Mouse (Mus musculus) cerebellum, postnatal 36 days (tissue): Measurements from ENCODE around the gene Fam136a.
A peak's percentile ranks its signal among the peaks of the same experiment; 100 is the strongest.
"Not testable (repeated sequence)": the region's sequence is repeated elsewhere in the genome, so short reads cannot be mapped to it uniquely, and the experiment has no call there.

Source experiments
- DNase-seq, 2 experiments: peaks; one replicate each; pipeline ENCODE4 v3.0.0; 2021 to 2022; ENCODE audit warnings: mixed read lengths in 2 of 2

Gene Fam136a

DNA sequence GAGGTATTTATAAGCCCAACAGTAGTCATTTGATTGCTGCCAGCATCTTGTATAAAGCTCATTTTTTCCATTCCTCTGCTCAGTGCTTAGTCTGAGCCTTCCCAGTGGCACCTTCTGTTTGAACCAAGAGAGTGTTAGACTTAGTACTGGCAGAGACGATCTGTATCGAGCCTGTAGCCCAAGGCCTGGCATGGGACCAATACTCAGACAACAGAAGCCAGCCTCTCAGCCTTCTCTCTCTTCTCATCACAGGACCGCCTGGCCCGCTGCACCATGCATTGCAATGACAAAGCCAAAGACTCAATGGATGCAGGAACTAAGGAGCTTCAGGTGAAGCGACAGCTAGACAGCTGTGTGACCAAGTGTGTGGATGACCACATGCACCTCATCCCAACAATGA, 3.0 kb downstream of the Fam136a start:
- no peak for DNase-seq

DNA sequence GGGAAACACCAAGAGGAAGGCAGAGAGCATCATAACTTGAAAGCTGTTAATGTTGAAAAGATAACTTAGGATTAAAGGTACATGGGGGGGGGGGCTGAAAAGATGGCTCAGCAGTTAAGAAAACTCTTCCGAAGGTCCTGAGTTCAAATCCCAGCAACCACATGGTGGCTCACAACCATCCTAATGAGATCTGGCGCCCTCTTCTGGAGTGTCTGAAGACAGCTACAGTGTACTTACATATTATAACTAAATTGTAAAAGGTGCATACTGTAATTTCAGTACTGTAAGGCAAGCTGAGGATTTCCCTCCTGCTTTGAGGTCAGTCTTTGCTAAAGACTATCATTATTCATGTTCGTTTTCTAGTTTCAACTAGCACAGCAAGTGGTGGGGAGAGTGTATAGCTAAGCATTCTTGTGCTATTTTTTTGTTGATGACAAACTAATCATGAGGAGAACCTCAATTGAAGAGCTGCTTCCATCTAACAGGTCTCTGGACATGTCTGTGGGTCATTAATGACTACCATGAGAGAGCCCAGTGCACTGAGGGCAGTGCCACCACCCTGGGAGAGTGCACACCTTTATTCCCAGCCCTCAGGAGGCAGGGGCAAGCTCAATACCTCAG, 4.8 kb downstream of the Fam136a start:
- DNase-seq, result no peak

DNA sequence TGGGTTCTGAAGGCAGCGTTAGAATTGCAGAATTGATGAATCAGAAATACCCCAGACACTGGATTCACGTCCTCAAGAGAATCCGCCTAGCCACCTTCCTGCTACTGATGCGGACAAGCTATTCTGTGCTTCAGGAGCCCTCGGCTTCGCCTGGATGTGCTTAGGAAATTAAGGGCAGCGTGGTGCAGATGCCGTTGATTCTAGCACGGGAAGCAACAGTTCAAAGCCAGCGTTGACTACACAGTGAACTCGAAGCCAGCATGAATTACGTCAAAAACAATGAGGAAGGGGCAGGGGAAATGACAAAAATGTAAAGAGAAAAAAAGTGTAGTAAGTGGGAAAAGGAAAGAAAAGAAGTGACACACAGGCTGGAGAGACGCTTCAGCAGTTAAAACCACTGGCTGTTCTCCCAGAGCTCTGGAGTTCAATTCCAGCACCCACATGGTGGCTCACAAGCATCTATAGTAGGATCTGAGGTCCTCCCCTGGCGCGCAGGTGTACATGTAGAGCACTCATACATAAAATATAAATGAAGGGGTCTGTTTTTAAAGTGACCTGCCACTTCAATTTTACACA, 5.4 kb downstream of the Fam136a start, which contains the start of gene Snrpg:
Gene Snrpg, plus strand, starts transcription at position 541 of the 576 bp plus-strand sequence.
- no peak for DNase-seq

DNA sequence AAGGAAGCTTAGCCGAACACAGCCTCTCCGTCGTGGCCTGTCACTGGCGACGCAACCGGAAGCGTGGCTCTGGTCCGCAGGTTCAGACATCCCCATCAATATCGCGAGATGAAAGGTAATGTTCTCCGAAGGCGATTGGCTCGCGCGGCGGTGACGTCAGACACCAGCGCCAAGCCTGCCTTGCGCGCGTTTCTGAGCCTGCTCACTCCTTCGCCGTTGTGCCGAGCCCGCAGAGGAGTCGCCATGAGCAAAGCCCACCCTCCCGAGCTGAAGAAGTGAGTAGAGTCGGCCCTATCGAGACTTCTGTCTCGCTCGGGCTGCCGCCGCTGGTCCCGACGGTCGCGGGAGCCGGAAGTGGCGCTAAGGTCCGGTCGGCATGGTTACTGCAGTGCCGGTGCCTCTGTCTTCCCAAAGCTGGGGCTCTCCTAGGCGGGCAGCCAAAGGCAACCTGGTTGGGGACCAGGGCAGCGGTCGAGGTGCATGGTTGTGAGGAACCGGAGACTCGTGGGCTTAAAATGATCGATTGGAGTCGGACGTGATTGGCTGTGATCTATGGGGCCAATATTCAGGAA, 6.0 kb downstream of the Fam136a start:
- peak; percentile 96 to 97 for DNase-seq

DNA sequence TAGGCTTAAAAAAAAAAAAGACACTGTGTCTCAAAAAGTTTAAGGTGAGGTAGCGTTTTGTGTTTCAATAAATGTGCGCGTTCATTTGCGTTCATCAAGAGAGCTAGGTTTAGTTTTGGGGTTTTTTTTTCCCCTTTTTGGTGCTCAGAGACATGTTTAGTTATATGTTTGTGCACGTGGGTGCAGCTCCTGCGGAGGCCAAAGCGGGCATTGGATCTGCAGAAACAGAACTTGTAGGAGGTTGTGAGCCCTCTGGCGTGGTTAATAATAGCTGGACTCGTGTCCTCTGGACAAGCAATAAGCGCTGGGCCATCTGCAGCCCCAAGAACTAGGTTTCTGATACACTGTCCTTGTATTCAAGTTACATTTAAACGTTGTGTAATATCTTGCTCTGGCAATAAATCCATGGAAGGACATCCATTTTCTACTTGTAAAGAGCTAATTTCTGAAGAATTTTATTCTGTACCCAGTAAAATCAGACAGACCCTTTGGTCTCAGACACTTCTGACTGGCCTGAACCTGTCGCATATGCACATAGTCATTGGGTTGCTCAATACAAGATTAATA, 6.6 kb downstream of the Fam136a start:
- DNase-seq, result no peak

DNA sequence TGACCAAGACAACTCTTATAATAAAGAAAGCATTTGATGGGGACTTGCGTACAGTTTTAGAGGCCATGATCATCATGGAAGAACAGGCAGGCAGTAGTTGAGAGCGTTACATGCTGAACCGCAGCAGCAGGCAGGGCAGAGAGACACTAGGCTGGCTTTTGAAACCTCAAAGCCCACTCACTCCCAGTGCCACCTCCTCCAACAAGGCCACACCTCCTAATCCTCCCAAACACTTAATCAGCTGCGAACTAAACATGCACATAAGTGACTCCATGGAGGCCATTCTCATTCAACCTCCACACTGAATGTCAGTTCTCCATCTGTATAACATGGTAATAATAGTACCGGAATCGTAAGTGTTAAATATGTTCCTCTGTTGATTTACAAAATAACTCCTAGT, 8.1 kb downstream of the Fam136a start:
- DNase-seq, result no peak

DNA sequence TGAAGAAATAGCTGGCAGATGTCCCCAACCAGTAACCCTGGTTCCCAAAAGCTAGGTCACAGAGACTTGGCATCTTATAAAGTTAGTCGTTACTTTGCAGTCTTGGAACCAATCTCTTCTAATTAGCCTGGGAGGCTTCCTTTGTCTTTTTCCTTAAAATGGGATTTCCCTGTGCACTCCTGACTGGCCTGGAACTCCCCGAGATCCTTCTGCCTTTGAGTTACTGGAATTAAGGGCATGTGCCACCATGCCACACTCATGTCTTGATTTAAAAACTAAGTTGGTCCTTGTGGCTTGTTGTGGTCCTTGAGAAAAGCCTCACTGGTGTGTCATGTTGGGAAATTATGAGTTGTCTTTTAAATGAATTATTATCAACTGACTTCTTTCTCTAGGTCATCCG, 12.9 kb downstream of the Fam136a start:
- DNase-seq, result no peak

DNA sequence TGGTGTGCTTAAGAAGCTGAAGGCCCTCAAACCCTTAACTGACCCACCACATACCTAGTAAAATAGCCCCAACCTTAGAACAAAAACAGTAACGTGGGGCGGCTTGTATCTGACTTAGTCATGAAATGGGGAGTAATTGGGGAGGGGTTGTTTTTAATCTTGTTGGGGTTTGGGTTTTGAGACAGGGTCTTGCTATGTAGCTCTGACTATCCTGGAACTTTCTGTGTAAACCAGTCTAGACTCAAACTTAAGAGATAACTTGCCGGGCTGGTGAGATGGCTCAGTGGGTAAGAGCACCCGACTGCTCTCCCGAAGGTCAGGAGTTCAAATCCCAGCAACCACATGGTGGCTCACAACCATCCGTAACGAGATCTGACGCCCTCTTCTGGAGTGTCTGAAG, 14.7 kb downstream of the Fam136a start:
- not testable (repeated sequence) for DNase-seq

DNA sequence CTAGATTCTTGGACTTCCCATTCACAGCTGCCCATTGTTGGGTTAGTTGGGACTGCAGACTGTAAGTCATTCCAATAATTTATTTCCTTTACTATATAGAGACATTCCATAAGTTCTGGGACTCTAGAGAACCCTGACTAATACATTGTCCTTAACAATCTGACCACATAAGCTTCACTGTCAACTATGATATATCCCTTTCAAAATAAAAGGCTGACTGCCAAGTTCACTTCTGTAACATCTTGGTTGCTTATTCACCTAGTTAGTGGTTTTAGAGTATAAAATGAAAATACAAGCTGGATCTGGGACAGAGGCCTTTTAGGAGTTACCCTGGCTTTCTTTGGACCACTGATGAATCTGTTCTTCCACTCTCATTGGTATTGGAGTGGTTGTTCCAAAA, 17.1 kb downstream of the Fam136a start:
- no peak for DNase-seq

DNA sequence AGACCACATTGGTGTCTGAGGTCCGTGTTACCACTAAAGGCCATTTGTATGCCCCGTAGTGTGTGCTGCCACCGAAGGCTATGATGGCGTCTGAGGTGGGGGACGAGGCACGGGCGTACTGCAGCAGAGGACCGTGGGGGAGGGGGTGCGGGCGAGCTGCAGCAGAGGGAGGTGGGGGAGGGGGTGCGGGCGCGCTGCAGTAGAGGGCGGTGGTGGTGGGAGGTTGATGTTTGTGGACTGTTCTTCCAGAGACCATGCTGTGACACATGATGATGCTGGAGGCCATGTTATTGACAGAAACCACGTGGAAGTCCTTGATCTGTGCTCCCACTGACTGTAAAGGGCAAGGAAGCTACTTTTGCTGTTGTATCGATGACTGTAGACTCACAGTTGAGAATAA, 17.9 kb downstream of the Fam136a start:
- no peak for DNase-seq

DNA sequence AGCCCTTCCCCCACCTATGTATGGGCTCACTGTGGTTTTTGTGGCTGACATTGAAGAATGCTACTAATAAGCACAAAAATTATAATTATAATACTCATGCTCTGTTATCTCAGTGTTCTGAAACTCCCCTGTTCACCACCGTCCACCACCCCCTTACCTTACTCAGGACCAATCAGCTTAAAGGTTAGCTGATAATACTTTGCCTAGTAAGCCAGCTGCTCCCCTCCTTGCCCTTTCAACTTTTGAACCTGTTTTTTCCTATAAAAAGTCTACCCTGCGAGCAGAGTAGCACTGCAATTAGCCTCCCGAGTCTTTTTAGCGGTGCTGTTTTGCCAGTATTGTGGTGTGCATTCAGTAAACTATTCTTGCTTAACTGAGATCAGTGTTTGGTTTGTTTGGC, 19.2 kb downstream of the Fam136a start:
- DNase-seq, result no peak

DNA sequence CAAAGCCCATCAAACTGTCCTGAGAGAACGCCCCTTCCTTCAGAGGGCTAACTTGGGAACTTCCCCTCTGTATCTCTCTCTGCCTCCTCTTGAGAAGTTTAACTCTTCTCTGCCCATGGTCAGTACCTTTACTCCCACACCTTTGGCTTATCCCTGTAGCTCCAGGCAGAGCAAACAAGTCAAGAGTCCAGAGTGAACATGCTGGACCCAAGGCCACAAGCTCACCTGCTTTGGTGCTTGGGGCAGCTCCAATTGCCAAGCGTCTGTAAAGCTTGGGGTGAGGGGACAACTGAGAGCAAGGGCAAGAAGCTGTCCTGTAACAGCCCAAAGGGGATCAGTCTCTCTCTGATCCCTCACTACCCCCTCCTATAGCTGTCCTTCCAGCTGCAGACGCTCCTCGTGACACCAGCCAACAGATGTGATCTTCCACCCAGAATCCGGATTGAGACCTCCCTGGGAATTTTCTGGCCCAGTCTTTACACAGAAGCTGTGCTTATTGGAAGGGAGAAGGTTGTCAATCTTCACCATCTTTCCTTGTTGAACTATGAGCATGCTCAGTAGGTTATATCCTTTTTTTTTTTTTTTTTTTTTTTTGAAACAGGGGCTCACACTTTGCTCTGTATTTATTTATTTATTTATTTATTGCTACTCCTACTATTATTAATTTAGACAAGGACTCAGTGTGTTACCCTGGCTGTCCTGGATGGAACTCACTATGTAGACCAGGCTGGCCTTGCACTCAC, 20.1 kb downstream of the Fam136a start:
- DNase-seq, result no peak

DNA sequence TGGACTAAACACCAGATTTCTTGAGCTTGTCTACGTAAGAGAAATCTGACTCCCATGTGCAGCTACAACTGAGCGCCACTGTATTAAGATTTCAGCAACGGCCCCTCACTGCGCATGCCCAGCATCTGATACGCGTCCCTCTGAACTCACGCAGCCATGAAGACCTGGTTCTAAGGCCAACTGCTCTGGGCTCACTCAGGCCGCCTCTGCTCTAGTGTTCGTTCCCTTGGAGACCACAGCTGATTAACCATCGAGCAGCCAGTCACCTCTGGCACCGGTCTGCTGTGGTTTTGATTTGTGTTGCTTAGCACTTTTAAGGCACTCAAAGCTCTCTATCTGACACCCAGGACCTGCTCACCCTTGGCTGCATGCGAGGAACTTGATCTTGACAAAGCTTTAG, 21.9 kb downstream of the Fam136a start:
- no peak for DNase-seq

DNA sequence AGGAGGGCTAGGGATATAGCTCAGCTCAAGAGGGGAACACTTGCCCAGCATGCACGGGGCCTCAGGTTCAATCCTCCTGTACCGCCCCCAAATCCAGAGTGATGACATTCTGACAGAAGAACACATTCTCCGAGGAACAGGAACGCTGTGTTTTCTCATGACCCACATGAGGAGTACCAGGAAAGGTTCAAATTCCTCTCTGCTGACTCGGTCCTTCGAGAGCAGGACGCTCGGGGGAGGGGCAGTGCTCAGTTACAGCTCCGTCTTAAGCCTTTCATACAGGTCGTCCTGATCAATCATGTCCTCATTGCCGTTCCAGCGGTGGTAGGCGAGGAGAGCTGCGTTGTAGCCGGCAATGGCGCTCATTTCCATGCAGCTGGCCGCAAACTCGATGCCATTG, 23.0 kb downstream of the Fam136a start:
- no peak for DNase-seq

DNA sequence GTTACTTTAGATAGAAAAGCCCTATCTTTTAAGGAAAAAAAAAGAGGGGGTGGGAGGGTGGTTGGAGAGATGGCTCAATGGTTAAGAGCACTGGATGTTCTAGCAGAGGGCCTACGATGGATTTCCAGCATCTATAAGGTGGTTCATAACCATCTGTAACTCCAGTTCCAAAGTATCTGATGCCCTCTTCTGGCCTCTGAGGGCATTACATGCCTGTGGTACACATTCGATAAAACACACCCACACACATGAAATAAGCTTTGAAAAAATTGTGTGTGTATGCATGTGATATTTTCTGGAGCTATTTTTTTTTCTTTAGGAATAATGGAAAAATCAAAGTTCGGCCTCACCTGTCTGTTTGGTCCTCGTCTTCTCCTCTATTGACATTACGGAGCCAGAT, 25.9 kb downstream of the Fam136a start:
- DNase-seq, result no peak

DNA sequence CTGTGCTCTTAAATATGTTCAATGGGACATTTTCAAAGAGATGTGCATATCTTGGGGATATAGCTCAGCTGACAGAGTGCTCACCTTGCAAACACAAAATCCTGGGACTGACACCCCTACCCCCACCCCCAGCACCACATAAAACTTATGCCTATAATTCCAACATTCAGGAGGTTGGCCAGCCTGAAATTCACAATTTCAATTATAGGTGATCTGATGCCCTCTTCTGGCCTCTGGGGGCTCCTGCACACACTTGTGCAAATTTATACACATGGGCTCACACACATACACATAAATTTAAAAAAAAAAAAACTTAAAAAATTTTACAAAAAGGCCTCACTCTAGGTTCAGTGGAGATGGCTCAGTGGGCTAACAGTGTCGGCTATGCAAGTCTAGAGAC, 27.7 kb downstream of the Fam136a start:
- DNase-seq, result no peak

DNA sequence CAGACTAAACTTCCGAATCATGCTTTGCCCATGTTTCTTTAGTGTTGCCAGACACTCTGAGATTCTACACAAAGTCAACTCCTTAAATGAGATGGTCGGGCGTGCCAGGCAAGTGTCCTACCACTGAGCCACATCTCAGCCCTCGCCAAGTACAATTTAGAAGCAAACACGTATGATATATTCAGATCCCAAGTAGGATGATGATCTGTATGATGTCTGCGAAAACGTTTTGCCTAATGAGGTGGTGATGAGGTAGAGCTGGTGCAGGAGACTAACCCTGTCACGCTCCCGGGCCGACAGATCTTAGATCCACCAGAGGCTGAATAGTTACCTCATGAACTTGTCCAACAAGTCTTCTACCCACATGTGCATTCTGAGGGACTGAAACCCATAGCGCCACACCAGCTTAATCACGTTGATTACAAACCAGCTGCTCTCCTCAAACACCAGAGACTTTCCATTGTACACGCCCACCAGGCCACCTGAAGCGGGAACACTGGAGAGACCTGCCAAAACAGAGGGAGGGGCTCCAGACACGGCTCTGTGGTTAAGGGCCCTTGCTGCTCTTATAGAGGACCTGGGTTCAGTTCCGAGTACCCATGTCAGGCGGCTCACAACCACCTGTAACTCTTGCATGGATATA, 28.8 kb downstream of the Fam136a start:
- no peak for DNase-seq

DNA sequence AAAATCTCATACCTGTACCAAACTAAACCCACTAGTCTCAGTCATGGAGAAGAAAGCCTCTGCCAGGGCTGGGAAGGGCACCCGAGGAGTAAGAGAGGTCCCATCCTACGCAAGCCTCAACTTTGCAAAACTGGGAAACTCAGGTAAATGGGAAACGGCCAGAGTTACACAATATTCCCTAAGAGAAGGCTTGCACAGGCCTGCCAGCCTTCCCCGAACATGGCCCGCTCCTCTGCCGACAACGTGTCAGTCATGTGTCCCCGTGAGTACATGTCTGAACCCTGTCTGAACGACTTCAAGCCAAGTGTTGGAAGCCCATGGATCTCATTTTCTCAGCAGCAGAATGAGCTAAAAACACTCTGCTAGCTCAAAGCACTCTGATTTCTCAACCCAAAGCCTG, 29.6 kb downstream of the Fam136a start:
- no peak for DNase-seq

DNA sequence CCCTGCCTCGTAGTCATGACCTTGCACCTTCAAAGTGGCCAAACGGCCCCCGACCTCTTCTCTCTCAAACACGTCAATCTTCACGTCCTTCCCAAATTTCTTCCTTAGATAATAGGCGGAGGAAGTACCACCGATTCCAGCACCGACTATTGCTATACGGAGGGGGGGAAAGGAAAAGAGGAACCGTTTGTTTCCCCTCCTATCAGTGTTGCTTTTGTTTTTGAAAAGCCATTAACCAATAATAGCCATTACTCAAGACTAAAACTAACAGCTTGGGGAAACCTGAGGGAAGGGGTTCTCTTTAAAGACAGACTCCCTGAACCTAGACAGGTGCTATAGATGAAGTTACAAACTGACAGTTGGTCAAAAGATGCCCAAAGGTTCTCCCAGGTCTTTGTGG, 30.5 kb downstream of the Fam136a start:
- no peak for DNase-seq

DNA sequence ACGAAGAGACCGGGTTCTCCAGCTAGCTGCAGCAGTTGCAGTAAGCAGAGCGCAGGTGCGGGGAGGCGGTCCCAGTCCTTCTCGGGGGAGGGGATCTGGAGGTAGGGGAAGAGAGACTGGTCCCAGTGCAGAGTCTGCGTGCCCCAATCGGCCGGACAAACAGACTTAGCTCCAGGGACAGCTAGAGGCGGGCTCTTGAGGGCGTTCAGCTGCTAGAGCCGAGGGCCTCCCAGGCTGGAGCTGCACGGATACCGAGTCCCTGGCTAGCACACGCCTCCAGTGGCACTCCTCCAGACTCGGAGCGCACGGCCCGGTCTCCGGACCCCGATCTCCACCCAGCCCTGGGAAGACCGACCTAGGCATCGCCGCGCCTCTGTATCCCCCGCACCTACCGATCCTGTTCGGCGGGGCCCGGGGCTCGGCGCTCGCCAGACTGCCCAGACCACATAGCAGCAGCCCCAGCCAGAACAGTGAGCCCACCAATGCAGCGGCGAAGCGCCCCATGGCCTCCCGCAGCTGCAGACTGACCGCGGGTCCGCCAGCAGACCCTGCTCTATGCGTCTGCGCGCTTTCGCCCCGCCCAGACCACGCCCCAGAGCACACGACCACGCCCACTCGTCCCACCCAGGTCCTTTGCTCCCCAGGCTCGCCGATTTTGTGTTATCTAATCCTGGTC, 31.3 kb downstream of the Fam136a start, which contains the start of gene Pcyox1:
Gene Pcyox1, minus strand, starts transcription at position 574 of the 676 bp plus-strand sequence.
- DNase-seq, result peak; percentile 86 to 88

DNA sequence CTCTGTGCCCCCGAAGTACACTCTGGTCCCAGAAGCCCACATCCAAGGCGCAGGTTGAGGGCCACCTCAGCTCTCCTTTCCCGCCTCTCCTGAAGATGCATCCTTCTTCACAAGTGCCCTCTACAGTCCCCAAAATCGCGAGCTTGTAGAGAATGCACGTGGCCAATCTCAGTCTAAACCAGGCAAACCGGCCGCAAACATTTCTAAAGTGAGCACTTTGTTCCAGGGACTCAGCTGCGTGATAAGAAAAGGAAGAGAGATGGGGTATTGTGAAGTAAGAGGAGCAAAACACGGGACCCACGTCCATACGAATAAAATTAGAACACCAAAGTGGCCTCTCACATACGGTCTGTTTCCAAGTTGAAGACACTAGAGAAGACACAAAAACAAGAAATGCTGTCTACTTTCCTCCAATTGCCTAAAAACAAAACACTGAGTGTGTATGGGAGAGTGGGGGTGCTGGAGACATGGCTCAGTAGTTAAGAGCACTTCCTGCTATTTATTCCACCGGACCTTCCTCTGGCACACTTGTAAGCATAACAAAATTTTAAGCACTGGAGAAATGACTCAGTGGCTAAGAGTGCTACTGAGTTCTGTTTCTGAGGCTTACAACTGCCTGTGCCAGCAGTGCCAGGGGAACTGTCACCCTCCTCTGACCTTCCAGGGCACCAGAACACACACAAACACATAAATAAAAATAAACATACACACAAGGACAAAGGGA, 32.0 kb downstream of the Fam136a start:
- no peak for DNase-seq

DNA sequence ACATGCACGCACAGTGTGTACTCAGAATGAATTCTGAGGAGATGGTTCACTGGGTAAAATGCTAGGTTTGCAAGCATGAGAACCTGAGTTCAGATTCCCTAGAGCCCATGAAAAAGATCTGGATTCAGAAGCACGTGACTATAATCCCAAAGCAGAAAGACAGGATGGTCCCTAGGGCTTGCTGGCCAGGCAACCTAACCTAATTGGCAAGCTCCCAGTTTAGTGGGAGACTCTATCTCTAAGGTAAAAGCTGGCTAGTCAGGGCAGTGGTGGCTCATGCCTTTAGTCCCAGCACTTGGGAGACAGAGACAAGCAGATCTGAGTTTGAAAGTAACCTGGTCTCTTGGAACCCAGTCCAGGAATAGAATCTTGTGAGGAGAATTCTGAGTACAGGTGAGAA, 33.5 kb downstream of the Fam136a start:
- no peak for DNase-seq
